Mouse (Mus musculus) lung, embryonic 16.5 days (tissue): ENCODE data around the gene Slc36a1. TPM values are rescaled to one million over a fixed set of nuclear protein-coding genes. Genes with fewer than 3 reads are reported as not detected.

Source experiments
- ATAC-seq: fragments of 200-750 bp; cut with Nextera tagmentation; 2 replicates; pipeline ENCODE4 v1.8.0; 2017; ENCODE audit warnings: low read depth, mild to moderate bottlenecking, moderate library complexity
- H3K27ac ChIP-seq: fragments of 300-500 bp; sonication (generic); 2 replicates; pipeline ENCODE4 v1.5.1; 2014; ENCODE audit warnings: mild to moderate bottlenecking, control low read depth, low read length
- H3K27me3 ChIP-seq: fragments of 300-500 bp; sonication (generic); 2 replicates; pipeline ENCODE4 v1.6.1; 2014; ENCODE audit warnings: low read depth, low read length, mixed read lengths; ENCODE audit not compliant: control insufficient read depth, insufficient read depth
- H3K36me3 ChIP-seq: fragments of 300-500 bp; sonication (generic); 2 replicates; pipeline ENCODE4 v1.6.1; 2014; ENCODE audit warnings: low read length; ENCODE audit not compliant: control insufficient read depth, insufficient read depth
- H3K4me1 ChIP-seq: fragments of 300-500 bp; sonication (generic); replicated peaks from 2 replicates; pipeline ENCODE4 v1.6.1; 2014; ENCODE audit warnings: low read length, mixed read lengths; ENCODE audit not compliant: control insufficient read depth, insufficient read depth
- H3K4me2 ChIP-seq: fragments of 300-500 bp; sonication (generic); 2 replicates; pipeline ENCODE4 v1.6.1; 2014; ENCODE audit warnings: low read depth, low read length, control low read depth
- H3K4me3 ChIP-seq: fragments of 300-500 bp; sonication (generic); 2 replicates; pipeline ENCODE4 v1.5.1; 2014; ENCODE audit warnings: mild to moderate bottlenecking, low read length, control low read depth
- H3K9ac ChIP-seq: fragments of 300-500 bp; sonication (generic); 2 replicates; pipeline ENCODE4 v1.6.1; 2014; ENCODE audit warnings: low read length, control low read depth
- H3K9me3 ChIP-seq: fragments of 300-500 bp; sonication (generic); 2 replicates; pipeline ENCODE4 v1.6.1; 2016; ENCODE audit warnings: low read length; ENCODE audit not compliant: control insufficient read depth
- WGBS: fragments of 180-500 bp; shearing (Covaris S2); extraction: QIAGEN DNeasy Blood & Tissue Kit; methylation state at CpG from one replicate; pipeline ENCODE4 v1.1.7; 2014; 5-methylcytosine and 5-hydroxymethylcytosine counted together
- polyA plus RNA-seq: library from polyadenylated mRNA; unstranded; fragments of >200 nt; fragmentation: Nextera tagmentation; extraction: Ambion mirVana; gene quantifications from 2 replicates; pipeline ENCODE4 v1.2.1, GENCODE M21; 2015

Slc36a1 gene
- polyA plus RNA-seq, 1 experiment from 2014 or later, result 2.2 TPM

DNA sequence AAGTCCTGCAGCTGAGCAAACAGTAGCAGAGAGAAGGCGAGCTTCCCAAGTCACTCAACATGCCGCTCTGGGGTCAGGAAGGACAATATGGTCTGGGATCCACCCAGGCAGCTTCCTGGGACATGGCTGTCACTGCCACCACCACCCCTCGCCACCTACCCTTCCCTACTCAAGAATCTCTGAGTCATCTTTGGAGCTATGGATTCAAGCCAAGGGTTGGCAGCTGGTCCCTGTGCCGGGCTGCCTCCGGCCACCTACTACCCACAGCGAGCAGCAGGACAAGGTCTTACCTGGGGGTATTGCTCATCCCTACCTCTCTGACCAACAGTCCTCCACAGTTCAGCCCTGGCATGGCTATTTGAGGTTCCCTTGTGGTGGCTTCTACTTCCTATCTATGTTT is 70.6 kb downstream of the Slc36a1 start:
- no peak overlapping the region for H3K9ac ChIP-seq
- WGBS, result 76% methylated on average over 6 of the region's 6 CpGs
- no peaks in the 10 kb centered on the region for H3K27me3 ChIP-seq
- H3K4me3 ChIP-seq, result no peak overlapping the region
- H3K4me1 ChIP-seq, result no peaks in the 10 kb centered on the region
- ATAC-seq, result no peak
- H3K36me3 ChIP-seq, result no peaks in the 10 kb centered on the region
- no peak overlapping the region for H3K27ac ChIP-seq
- H3K4me2 ChIP-seq, result no peak overlapping the region
- no peaks in the 10 kb centered on the region for H3K9me3 ChIP-seq

Other genes starting within 250 kb of the Slc36a1 start
- 18.7 and 19.2 TPM in 2 replicates for gene Tnip1, start 241.4 kb upstream of the Slc36a1 start, polyA plus RNA-seq
- 406 and 415 TPM in 2 replicates for gene Anxa6, start 170.9 kb upstream of the Slc36a1 start, polyA plus RNA-seq
- 3.5 and 3.8 TPM in 2 replicates for gene Ccdc69, start 126.2 kb upstream of the Slc36a1 start, polyA plus RNA-seq
- 22.8 TPM in 2 replicates for gene Gm2a, start 106.2 kb upstream of the Slc36a1 start, polyA plus RNA-seq
- gene Slc36a3, start 52.6 kb upstream of the Slc36a1 start, polyA plus RNA-seq, result not detected in 2 replicates
- gene Slc36a2, start 19.3 kb upstream of the Slc36a1 start, polyA plus RNA-seq, result 8.8 and 9.6 TPM in 2 replicates
- 0.49 and 0.68 TPM in 2 replicates for gene Fat2, start 132.2 kb downstream of the Slc36a1 start, polyA plus RNA-seq
- gene Sparc, start 218.8 kb downstream of the Slc36a1 start, polyA plus RNA-seq, result 2,256 and 2,274 TPM in 2 replicates